ENCODE assay signal across 8 mouse cellular contexts in genomic region chr12:110447306-110447705, GRCm38 (mm10). TPM values are rescaled to one million over a fixed set of nuclear protein-coding genes. Genes with fewer than 3 reads are reported as not detected.
DNase-seq lines count a peak whose midpoint lies in the region; ATAC-seq and TF ChIP-seq lines count a peak whose summit lies in the region.

No protein-coding gene starts in this region.

- H3K4me1 ChIP-seq in E14TG2a.4 (replicated peaks; ENCODE audit: low read depth, low read length), result peaks cover 50% of the 10 kb centered on the region
- H3K4me1 ChIP-seq in embryonic facial prominence, embryonic 13.5 days, result peaks cover 9% of the 10 kb centered on the region
- peaks cover 2 to 8% of the 10 kb centered on the region in 2 experiments; a peak in 2 of 4 replicates for H3K4me1 ChIP-seq in heart, embryonic 14.5 days (ENCODE audit: control insufficient read depth in 2 of 2, insufficient read depth in 2 of 2, low read length in 2 of 2)
- no peaks in the 10 kb centered on the region; the same call in 1 of the 2 replicates for H3K4me1 ChIP-seq in kidney, postnatal 0 days (replicated peaks; ENCODE audit: insufficient read depth, low read length)

- H3K9me3 ChIP-seq in E14TG2a.4 (ENCODE audit: low read length), result no peaks in the 10 kb centered on the region
- no peaks in the 10 kb centered on the region for H3K9me3 ChIP-seq in embryonic facial prominence, embryonic 13.5 days
- no peaks in the 10 kb centered on the region for H3K9me3 ChIP-seq in heart, embryonic 14.5 days (ENCODE audit: control insufficient read depth, low read length)
- no peaks in the 10 kb centered on the region for H3K9me3 ChIP-seq in kidney, postnatal 0 days (replicated peaks; ENCODE audit: low read length)

- H3K27ac ChIP-seq in embryonic facial prominence, embryonic 13.5 days, result peak overlapping the region; percentile 77
- peak overlapping the region in 1 of 2 experiments; percentile 98; a peak in 2 of 4 replicates for H3K27ac ChIP-seq in heart, embryonic 14.5 days (replicated peaks in 1 of 2; ENCODE audit: control insufficient read depth in 1 of 2, insufficient read depth in 1 of 2, low read depth in 2 of 2, low read length in 2 of 2)
- peak overlapping the region; percentile 54 for H3K27ac ChIP-seq in kidney, postnatal 0 days

- peak overlapping the region; percentile 98 for H3K4me3 ChIP-seq in E14TG2a.4 (replicated peaks; ENCODE audit: low read length)
- H3K4me3 ChIP-seq in embryonic facial prominence, embryonic 13.5 days, result peak overlapping the region; percentile 86
- peak overlapping the region; percentile 74 to 83 for H3K4me3 ChIP-seq in heart, embryonic 14.5 days (ENCODE audit: control insufficient read depth in 1 of 2, insufficient read depth in 1 of 2, low read depth in 1 of 2, low read length in 2 of 2)
- peak overlapping the region; percentile 83 for H3K4me3 ChIP-seq in kidney, postnatal 0 days (replicated peaks; ENCODE audit: low read depth, low read length)

- H3K27me3 ChIP-seq in E14TG2a.4 (ENCODE audit: insufficient read depth, low read length), result peaks cover 13% of the 10 kb centered on the region
- H3K27me3 ChIP-seq in embryonic facial prominence, embryonic 13.5 days, result 0 out of 2 replicates have a peak, but pooled peaks cover 17% of the 10 kb centered on the region
- 0 out of 2 replicates have a peak, but pooled peaks cover 4% of the 10 kb centered on the region for H3K27me3 ChIP-seq in heart, embryonic 14.5 days (ENCODE audit: control insufficient read depth, insufficient read depth, low read length)
- H3K27me3 ChIP-seq in kidney, postnatal 0 days (ENCODE audit: insufficient read depth, low read length), result no peaks in the 10 kb centered on the region

- no peak; the same call in 1 of the 2 replicates for ATAC-seq in embryonic facial prominence, embryonic 13.5 days (ENCODE audit: insufficient number of reproducible peaks, insufficient read depth, low FRiP score, low TSS enrichment, low read depth)
- ATAC-seq in heart, embryonic 14.5 days (ENCODE audit: insufficient number of reproducible peaks, insufficient read depth, low FRiP score, low read depth), result peak; percentile 41
- ATAC-seq in kidney, postnatal 0 days (replicated peaks; ENCODE audit: low FRiP score, low read depth), result peak; percentile 29; the same call in 1 of the 2 replicates

- DNase-seq in adrenal gland, adult 8-10 months, result peak; percentile 45
- DNase-seq in kidney, postnatal 0 days (ENCODE audit: low spot score), result peak; percentile 35
- DNase-seq in lung, postnatal 14 days, result peak; percentile 42
- peak; percentile 58 for DNase-seq in ovary, postnatal 36 days (ENCODE audit: low spot score)
- DNase-seq in urinary bladder, postnatal 14 days (ENCODE audit: low spot score), result peak; percentile 51

- peaks cover 39% of the 10 kb centered on the region for H3K36me3 ChIP-seq in E14TG2a.4 (ENCODE audit: insufficient read depth, low read length)
- peaks cover 13% of the 10 kb centered on the region for H3K36me3 ChIP-seq in embryonic facial prominence, embryonic 13.5 days
- peaks cover 10% of the 10 kb centered on the region; the same call in 1 of the 2 replicates for H3K36me3 ChIP-seq in heart, embryonic 14.5 days (ENCODE audit: control insufficient read depth, insufficient read depth, low read length)
- no peaks in the 10 kb centered on the region for H3K36me3 ChIP-seq in kidney, postnatal 0 days (ENCODE audit: insufficient read depth, low read length)

- TF ChIP-seq CTCF in E14TG2a.4 (conservative IDR thresholded peaks at IDR 0.05; ENCODE audit: low read length), result no peak
- no peak for TF ChIP-seq CTCF in kidney, postnatal 0 days (IDR thresholded peaks at IDR 0.05; ENCODE audit: low read depth)

- WGBS in embryonic facial prominence, embryonic 13.5 days, result 2% methylated on average over 30 of the region's 39 CpGs
- WGBS in heart, embryonic 14.5 days, result under 1% methylated on average over 38 of the region's 39 CpGs
- 0% methylated on average over 35 of the region's 39 CpGs for WGBS in kidney, postnatal 0 days

- H3K4me2 ChIP-seq in embryonic facial prominence, embryonic 13.5 days, result peak overlapping the region; percentile 79
- H3K4me2 ChIP-seq in heart, embryonic 14.5 days (ENCODE audit: low read length), result peak overlapping the region; percentile 77
- H3K4me2 ChIP-seq in kidney, postnatal 0 days (ENCODE audit: low read length), result peak overlapping the region; percentile 92

- H3K9ac ChIP-seq in embryonic facial prominence, embryonic 13.5 days, result peak overlapping the region; percentile 85
- peak overlapping the region; percentile 91 for H3K9ac ChIP-seq in heart, embryonic 14.5 days (ENCODE audit: low read length)
- H3K9ac ChIP-seq in kidney, postnatal 0 days (ENCODE audit: low read depth, low read length), result peak overlapping the region; percentile 93

RNA-seq across cellular contexts. Expression of gene Ppp2r5c, which starts 0.4 kb away (rescaled TPM):
- total RNA-seq in adrenal gland, adult 8-10 months (2022), result 100 to 1,000 TPM; 106 to 141 (median 127) TPM
- 151 TPM in 2 replicates for polyA plus RNA-seq in embryonic facial prominence, embryonic 13.5 days (2015; fragmentation: Nextera tagmentation; extraction: Ambion mirVana)
- polyA plus RNA-seq in heart, embryonic 14.5 days (2014; fragmentation: Nextera tagmentation; extraction: Ambion mirVana), result 131 and 138 TPM in 2 replicates
- polyA plus RNA-seq in kidney, postnatal 0 days (2015; fragmentation: Nextera tagmentation; extraction: Ambion mirVana), result 126 and 133 TPM in 2 replicates
